Mouse (Mus musculus): ENCODE results near the gene Bicdl2. TPM values are rescaled to one million over a fixed set of nuclear protein-coding genes. Genes with fewer than 3 reads are reported as not detected.

Bicdl2 gene
- polyA plus RNA-seq, 1 experiment from 2014 or later, result 0.36 TPM

DNA sequence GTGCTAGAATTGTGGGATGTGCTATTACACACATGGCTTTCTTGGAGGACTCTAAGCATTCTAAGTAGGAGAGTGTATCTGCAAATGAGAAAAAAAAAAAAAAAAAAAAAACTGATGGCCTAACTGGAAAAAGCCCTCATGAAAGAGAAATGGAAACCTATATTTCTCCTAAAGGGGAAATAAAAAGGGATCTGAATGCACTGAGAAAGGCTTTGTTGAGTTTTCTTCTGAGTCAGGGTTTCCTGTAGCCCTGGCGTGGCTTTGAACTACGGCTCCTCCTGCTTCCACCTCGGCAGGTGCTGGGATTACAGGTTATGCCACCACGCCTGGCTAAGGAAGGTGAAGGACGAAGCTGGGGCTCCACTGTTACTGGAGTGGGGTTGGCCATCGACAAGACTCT is 6.3 kb upstream of the Bicdl2 start:
- H3K27ac ChIP-seq (ENCODE audit: poor library complexity, severe bottlenecking), result no peak overlapping the region
- WGBS, result 55% methylated on average over 6 of the region's 6 CpGs
- no peaks in the 10 kb centered on the region for H3K9me3 ChIP-seq (replicated peaks)
- H3K9ac ChIP-seq, result no peak overlapping the region
- H3K27me3 ChIP-seq (replicated peaks), result peaks cover 17% of the 10 kb centered on the region
- no peaks in the 10 kb centered on the region for H3K4me1 ChIP-seq (replicated peaks)
- no peaks in the 10 kb centered on the region for H3K36me3 ChIP-seq
- no peak overlapping the region for H3K4me2 ChIP-seq
- H3K4me3 ChIP-seq, result no peak overlapping the region
- ATAC-seq (ENCODE audit: insufficient number of reproducible peaks, low FRiP score), result no peak

GRCm38 (mm10) chr17:23654410-23654809 is 5.9 kb upstream of the Bicdl2 start:
- Histone ChIP-seq H3K4me2 (no peak overlapping the region), H3K4me3 (no peak overlapping the region), H3K9me3 (replicated peaks) (no peaks in the 10 kb centered on the region), H3K27ac (ENCODE audit: poor library complexity, severe bottlenecking) (no peak overlapping the region), H3K27me3 (replicated peaks) (peaks cover 22% of the 10 kb centered on the region), H3K4me1 (replicated peaks) (no peaks in the 10 kb centered on the region), H3K9ac (no peak overlapping the region), H3K36me3 (no peaks in the 10 kb centered on the region)
- ATAC-seq (ENCODE audit: insufficient number of reproducible peaks, low FRiP score), result no peak
- WGBS, result 66% methylated on average over 2 of the region's 2 CpGs

- Histone ChIP-seq H3K4me1 (replicated peaks) (peaks cover 7% of the 10 kb centered on the region; the same call in 1 of the 2 replicates), H3K27me3 (replicated peaks) (peaks cover 61% of the 10 kb centered on the region)
- ATAC-seq (ENCODE audit: insufficient number of reproducible peaks, low FRiP score), result no peak
Measured at GRCm38 (mm10) chr17:23658450-23658849, 1.9 kb upstream of the Bicdl2 start.

GRCm38 (mm10) chr17:23660876-23661200 is 532 bp downstream of the Bicdl2 start:
- H3K36me3 ChIP-seq, result peaks cover 1% of the 10 kb centered on the region; the same call in 1 of the 2 replicates
- peaks cover 10% of the 10 kb centered on the region; the same call in 1 of the 2 replicates for H3K4me1 ChIP-seq (replicated peaks)
- peak overlapping the region; percentile 38 for H3K4me2 ChIP-seq
- peak overlapping the region; percentile 7 for H3K4me3 ChIP-seq
- no peak overlapping the region for H3K27ac ChIP-seq (ENCODE audit: poor library complexity, severe bottlenecking)
- no peak for ATAC-seq (ENCODE audit: insufficient number of reproducible peaks, low FRiP score)
- H3K9me3 ChIP-seq (replicated peaks), result no peaks in the 10 kb centered on the region
- 4% methylated on average over 14 of the region's 14 CpGs for WGBS
- H3K27me3 ChIP-seq (replicated peaks), result peaks cover 60% of the 10 kb centered on the region
- no peak overlapping the region for H3K9ac ChIP-seq

More at GRCm38 (mm10) chr17:23658450-23658849, 1.9 kb upstream of the Bicdl2 start:
- Histone ChIP-seq H3K4me3 (no peak overlapping the region), H3K9ac (no peak overlapping the region), H3K36me3 (no peaks in the 10 kb centered on the region), H3K27ac (ENCODE audit: poor library complexity, severe bottlenecking) (no peak overlapping the region), H3K4me2 (no peak overlapping the region), H3K9me3 (replicated peaks) (no peaks in the 10 kb centered on the region)
- 71% methylated on average over 3 of the region's 3 CpGs for WGBS

- 3% methylated on average over 9 of the region's 9 CpGs for WGBS
- H3K4me1 ChIP-seq (replicated peaks), result peaks cover 10% of the 10 kb centered on the region; the same call in 1 of the 2 replicates
- H3K27ac ChIP-seq (ENCODE audit: poor library complexity, severe bottlenecking), result no peak overlapping the region
- no peak overlapping the region for H3K4me2 ChIP-seq
- no peak overlapping the region for H3K4me3 ChIP-seq
- H3K36me3 ChIP-seq, result peaks cover 8% of the 10 kb centered on the region
- H3K27me3 ChIP-seq (replicated peaks), result peaks cover 57% of the 10 kb centered on the region
- H3K9ac ChIP-seq, result no peak overlapping the region
- H3K9me3 ChIP-seq (replicated peaks), result no peaks in the 10 kb centered on the region
- no peak; the same call in 1 of the 2 replicates for ATAC-seq (ENCODE audit: insufficient number of reproducible peaks, low FRiP score)
Measured at GRCm38 (mm10) chr17:23661526-23661925, 1.2 kb downstream of the Bicdl2 start.

DNA sequence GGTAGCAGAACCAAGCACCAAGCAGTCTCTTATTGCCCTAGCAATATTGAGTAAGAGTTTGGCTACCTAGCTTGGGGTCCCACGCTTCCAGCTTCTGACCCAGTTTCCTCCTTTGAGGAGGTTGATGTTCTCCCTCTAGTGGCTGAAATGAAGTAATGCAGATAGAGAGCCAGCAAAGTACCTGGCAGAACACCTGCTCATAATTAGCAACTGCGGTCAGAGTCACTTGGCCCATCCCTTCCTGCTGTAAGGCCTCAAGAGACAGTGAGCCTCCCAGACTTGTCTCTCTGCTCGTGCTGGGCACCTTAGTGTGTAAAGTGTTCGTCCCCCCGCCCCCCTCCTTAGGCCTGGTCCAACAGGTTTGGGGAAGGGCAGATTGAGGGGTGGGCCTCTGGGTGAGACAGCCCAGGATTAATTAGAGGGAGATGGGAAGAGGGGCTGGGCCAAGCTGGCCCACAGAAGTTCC is 4.3 kb downstream of the Bicdl2 start:
- no peak overlapping the region for H3K9ac ChIP-seq
- H3K27ac ChIP-seq (ENCODE audit: poor library complexity, severe bottlenecking), result no peak overlapping the region
- no peak overlapping the region for H3K4me3 ChIP-seq
- H3K27me3 ChIP-seq (replicated peaks), result peaks cover 42% of the 10 kb centered on the region
- ATAC-seq (ENCODE audit: insufficient number of reproducible peaks, low FRiP score), result no peak
- peaks cover 39% of the 10 kb centered on the region for H3K36me3 ChIP-seq
- no peak overlapping the region for H3K4me2 ChIP-seq
- H3K4me1 ChIP-seq (replicated peaks), result peaks cover 10% of the 10 kb centered on the region; the same call in 1 of the 2 replicates
- 14% methylated on average over 5 of the region's 5 CpGs for WGBS
- no peaks in the 10 kb centered on the region for H3K9me3 ChIP-seq (replicated peaks)

- Histone ChIP-seq H3K9me3 (replicated peaks) (no peaks in the 10 kb centered on the region), H3K36me3 (peaks cover 48% of the 10 kb centered on the region), H3K4me2 (no peak overlapping the region), H3K27ac (ENCODE audit: poor library complexity, severe bottlenecking) (no peak overlapping the region), H3K27me3 (replicated peaks) (peaks cover 33% of the 10 kb centered on the region), H3K9ac (no peak overlapping the region), H3K4me3 (no peak overlapping the region), H3K4me1 (replicated peaks) (peaks cover 8% of the 10 kb centered on the region; the same call in 1 of the 2 replicates)
- ATAC-seq (ENCODE audit: insufficient number of reproducible peaks, low FRiP score), result 0 out of 2 replicates have a peak, but pooled peaks have one; percentile 18
- 77% methylated on average over 14 of the region's 14 CpGs for WGBS
Measured at GRCm38 (mm10) chr17:23665511-23665910, 5.2 kb downstream of the Bicdl2 start.

GRCm38 (mm10) chr17:23670516-23671074 is 10.3 kb downstream of the Bicdl2 start:
- Histone ChIP-seq H3K9me3 (replicated peaks) (no peaks in the 10 kb centered on the region), H3K27me3 (replicated peaks) (no peaks in the 10 kb centered on the region), H3K9ac (no peak overlapping the region), H3K36me3 (peaks cover 60% of the 10 kb centered on the region), H3K4me2 (no peak overlapping the region), H3K4me3 (no peak overlapping the region), H3K27ac (ENCODE audit: poor library complexity, severe bottlenecking) (no peak overlapping the region), H3K4me1 (replicated peaks) (peaks cover 22% of the 10 kb centered on the region)
- WGBS, result 86% methylated on average over 7 of the region's 7 CpGs
- no peak for ATAC-seq (ENCODE audit: insufficient number of reproducible peaks, low FRiP score)

DNA sequence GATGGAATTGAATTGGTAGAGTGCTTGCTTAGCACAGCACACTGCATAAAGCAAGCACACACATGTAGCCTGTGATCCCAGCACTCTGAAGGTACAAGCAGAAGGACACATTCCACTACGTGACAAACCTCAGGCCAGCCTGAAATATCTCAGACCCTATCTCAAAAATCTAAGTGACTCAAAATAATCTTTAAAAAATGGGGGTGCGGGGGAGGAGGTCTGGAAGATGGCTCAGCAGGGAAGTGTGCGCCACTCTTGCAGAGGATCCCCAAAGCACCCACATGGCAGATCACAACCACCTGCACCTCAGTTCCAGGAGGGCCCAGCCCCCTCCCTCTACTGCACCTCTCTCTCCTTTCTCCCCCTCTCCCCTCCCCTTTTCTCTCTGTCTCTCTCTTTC is 11.2 kb downstream of the Bicdl2 start:
- Histone ChIP-seq H3K9me3 (replicated peaks) (no peaks in the 10 kb centered on the region), H3K4me3 (no peak overlapping the region), H3K4me2 (no peak overlapping the region), H3K36me3 (peaks cover 52% of the 10 kb centered on the region), H3K27ac (ENCODE audit: poor library complexity, severe bottlenecking) (no peak overlapping the region), H3K27me3 (replicated peaks) (no peaks in the 10 kb centered on the region), H3K4me1 (replicated peaks) (peaks cover 28% of the 10 kb centered on the region), H3K9ac (no peak overlapping the region)
- 87% methylated on average over 3 of the region's 3 CpGs for WGBS
- no peak for ATAC-seq (ENCODE audit: insufficient number of reproducible peaks, low FRiP score)

DNA sequence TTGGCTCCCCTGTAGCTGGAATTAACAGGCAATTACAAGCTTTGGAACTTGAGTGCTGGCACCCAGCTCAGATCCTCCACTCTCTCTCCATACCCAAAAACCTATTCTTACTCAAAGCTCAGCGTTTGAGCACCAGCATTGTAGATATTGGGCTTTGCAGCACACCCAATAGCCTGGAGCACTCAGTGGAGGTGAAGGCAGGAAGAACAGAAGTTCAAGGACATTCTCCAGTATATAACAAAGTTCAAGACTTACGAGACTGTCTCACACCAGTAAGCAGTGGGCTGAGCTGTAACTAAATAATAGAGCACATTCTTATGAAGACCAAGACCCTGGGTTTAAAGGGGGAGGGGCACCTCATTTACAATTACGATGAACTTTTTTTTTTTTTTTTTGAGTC is 12.5 kb downstream of the Bicdl2 start:
- no peak for ATAC-seq (ENCODE audit: insufficient number of reproducible peaks, low FRiP score)
- Histone ChIP-seq H3K36me3 (peaks cover 40% of the 10 kb centered on the region), H3K27ac (ENCODE audit: poor library complexity, severe bottlenecking) (no peak overlapping the region), H3K9ac (0 out of 2 replicates have a peak overlapping the region, but pooled peaks have one; percentile 24), H3K9me3 (replicated peaks) (no peaks in the 10 kb centered on the region), H3K4me1 (replicated peaks) (peaks cover 28% of the 10 kb centered on the region), H3K4me2 (peak overlapping the region; percentile 88), H3K27me3 (replicated peaks) (no peaks in the 10 kb centered on the region), H3K4me3 (peak overlapping the region; percentile 72)
- WGBS, result 67% methylated on average over 3 of the region's 3 CpGs

DNA sequence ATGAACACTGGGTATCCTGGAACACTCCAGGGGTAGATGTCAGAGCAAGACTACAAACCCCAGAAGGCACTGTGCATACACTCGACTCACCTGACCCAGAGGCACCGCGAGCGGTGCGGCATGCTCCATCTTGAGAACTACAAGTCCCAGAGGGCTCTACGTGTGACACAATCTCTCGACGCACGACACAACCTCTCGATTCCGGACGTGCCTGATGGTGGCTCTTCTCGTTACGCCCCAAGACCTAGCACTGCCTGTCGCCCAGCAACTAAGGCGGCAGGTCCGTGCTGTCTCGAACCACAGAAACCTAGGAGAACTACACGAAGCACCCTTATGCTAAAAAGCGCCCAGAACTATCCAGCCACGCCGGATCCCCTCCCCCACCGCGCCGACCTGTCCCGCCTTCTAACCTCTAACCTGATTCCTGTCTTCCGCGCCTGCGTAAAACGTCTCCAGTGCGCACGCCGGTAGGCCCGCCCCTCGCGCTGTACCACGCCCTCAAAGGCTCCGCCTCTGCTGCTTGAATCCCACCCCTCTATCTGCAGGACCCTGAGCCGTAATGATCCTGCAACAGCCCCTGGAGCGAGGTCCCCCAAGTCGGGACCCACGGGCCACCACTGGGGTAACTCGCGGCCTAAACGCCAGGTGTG is 13.2 kb downstream of the Bicdl2 start, which contains the start of the genes Hcfc1r1 and Thoc6:
TSS of gene Hcfc1r1 (plus strand) at position 173 of the 650 bp plus-strand sequence.
TSS of gene Thoc6 (minus strand) at position 459 of the 650 bp plus-strand sequence.
- Histone ChIP-seq H3K9me3 (replicated peaks) (no peaks in the 10 kb centered on the region), H3K9ac (peak within 1 kb of the TSS; percentile 86), H3K4me1 (replicated peaks) (peaks cover 28% of the 10 kb centered on the region), H3K4me2 (peak within 1 kb of the TSS; percentile 88), H3K4me3 (peak within 1 kb of the TSS; percentile 72), H3K27me3 (replicated peaks) (peaks cover 5% of the 10 kb centered on the region), H3K36me3 (peaks cover 32% of the 10 kb centered on the region), H3K27ac (ENCODE audit: poor library complexity, severe bottlenecking) (peak within 1 kb of the TSS; percentile 96)
- ATAC-seq (ENCODE audit: insufficient number of reproducible peaks, low FRiP score), result peak; percentile 90
- WGBS, result under 1% methylated on average over 45 of the region's 45 CpGs
